Mouse (Mus musculus) heart, adult 2 months (tissue): ENCODE data around the gene Kirrel3.

Source experiments
- CTCF ChIP-seq: fragments of 200-600 bp; IDR thresholded peaks from 2 replicates; pipeline ENCODE4 v1.8.1; 2022; ENCODE audit warnings: antibody characterized with exemption, mild to moderate bottlenecking, moderate library complexity
- POLR2A ChIP-seq: fragments of 200-500 bp; IDR thresholded peaks from 2 replicates; pipeline ENCODE4 v1.6.1; 2011; ENCODE audit warnings: mild to moderate bottlenecking, low read depth, low read length, control low read depth; ENCODE audit not compliant: insufficient read depth

DNA sequence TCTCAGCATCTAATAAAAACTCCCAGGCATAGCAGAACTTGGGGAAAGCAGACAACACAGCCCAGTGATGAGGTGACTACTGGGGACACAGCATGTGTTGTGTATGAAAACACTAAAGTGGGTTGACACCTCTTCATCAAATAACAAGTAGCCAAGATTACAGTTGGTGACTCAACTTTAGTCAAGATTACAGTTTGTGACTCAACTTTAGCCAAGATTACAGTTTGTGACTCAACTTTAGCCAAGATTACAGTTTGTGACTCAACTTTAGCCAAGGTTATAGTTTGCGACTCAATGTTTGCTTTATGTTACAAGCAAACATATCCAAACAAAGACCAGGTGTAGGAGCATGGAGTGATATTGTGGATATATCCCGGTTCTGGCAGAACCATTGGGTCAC lies 7.2 kb upstream of the Kirrel3 start:
- TF ChIP-seq POLR2A (no peak), CTCF (no peak)
